Mouse (Mus musculus) embryonic fibroblast, embryonic 13.5 days (primary cell): ENCODE measurements around the gene Lama5.

Source experiments
- CTCF ChIP-seq: IDR thresholded peaks from 2 replicates; pipeline ENCODE4 v1.5.1; 2011; ENCODE audit warnings: mild to moderate bottlenecking, control low read depth, low read length, moderate library complexity, borderline replicate concordance; ENCODE audit not compliant: insufficient read depth
- POLR2A ChIP-seq: IDR thresholded peaks from 2 replicates; pipeline ENCODE4 v1.6.1; 2011; ENCODE audit warnings: low read depth, mild to moderate bottlenecking, control low read depth, low read length, moderate library complexity

DNA sequence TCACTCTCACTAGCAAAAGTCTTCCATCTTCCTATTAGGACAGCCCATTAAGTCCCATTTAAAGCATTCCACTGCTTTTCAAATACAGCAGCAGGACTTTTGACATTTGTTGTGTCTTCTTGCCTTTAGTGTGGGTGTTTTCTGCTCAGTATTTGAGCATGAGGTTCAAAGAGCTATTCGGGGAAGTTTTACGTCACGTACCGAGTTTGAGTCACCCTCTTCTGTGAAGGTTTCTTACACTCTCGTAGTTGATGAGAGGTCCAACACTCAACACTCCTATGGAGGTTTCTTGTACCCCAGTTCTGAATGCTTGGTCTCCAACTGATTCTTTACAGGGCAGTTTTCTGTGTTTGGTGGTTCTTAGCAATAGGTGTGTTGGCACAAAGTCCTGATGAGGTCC lies 22.3 kb upstream of the Lama5 start:
- TF ChIP-seq CTCF (no peak), POLR2A (no peak)
